8 mouse cellular contexts compared by ENCODE assay signal in the genomic region with DNA sequence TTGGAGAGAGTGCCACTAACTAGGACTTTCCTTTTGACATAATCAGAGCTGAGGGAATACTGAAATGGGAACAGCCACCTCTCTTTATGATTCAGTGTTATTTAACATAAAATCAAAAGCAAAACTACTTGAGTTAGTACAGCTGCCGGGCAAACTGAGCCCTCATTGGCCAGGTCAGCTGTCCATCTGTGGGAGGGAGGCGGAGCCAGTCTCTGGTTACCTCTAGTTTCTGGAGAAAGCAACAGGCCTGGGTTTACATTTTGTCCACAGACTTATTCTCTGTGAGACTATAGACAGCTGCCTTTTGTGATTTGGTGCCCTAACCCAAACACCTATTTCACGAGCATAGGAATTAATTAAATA. TPM values are rescaled to one million over a fixed set of nuclear protein-coding genes. Genes with fewer than 3 reads are reported as not detected.
DNase-seq lines count a peak whose midpoint lies in the region; ATAC-seq and TF ChIP-seq lines count a peak whose summit lies in the region.

No protein-coding gene starts in this region.

- H3K27me3 ChIP-seq in midbrain, embryonic 11.5 days (ENCODE audit: control insufficient read depth, insufficient read depth, low read length): peaks cover 6% of the 10 kb centered on the region; the same call in 1 of the 2 replicates
- H3K27me3 ChIP-seq in midbrain, embryonic 15.5 days (replicated peaks): peaks cover 15% of the 10 kb centered on the region
- no peaks in the 10 kb centered on the region for H3K27me3 ChIP-seq in liver, embryonic 13.5 days
- H3K27me3 ChIP-seq in thymus, adult 2 months (ENCODE audit: control insufficient read depth, insufficient read depth, low read length): no peaks in the 10 kb centered on the region

- 41% methylated on average over 3 of the region's 3 CpGs for WGBS in midbrain, embryonic 11.5 days
- 47% methylated on average over 3 of the region's 3 CpGs for WGBS in midbrain, embryonic 15.5 days
- WGBS in liver, embryonic 13.5 days (ENCODE audit: insufficient replicate concordance): 24% methylated on average over 3 of the region's 3 CpGs
- 42% methylated on average over 3 of the region's 3 CpGs for WGBS in thymus, adult 2 months

- no peaks in the 10 kb centered on the region for H3K36me3 ChIP-seq in midbrain, embryonic 11.5 days (ENCODE audit: control insufficient read depth, insufficient read depth, low read length)
- H3K36me3 ChIP-seq in midbrain, embryonic 15.5 days (replicated peaks): no peaks in the 10 kb centered on the region
- no peaks in the 10 kb centered on the region for H3K36me3 ChIP-seq in liver, embryonic 13.5 days
- H3K36me3 ChIP-seq in thymus, adult 2 months (ENCODE audit: control insufficient read depth, insufficient read depth, low read length): no peaks in the 10 kb centered on the region

- no peak for TF ChIP-seq CTCF in thymus, adult 2 months (IDR thresholded peaks at IDR 0.05; ENCODE audit: borderline replicate concordance, control insufficient read depth, extremely low read depth, insufficient read depth, low read length, poor library complexity)

- no peak for ATAC-seq in midbrain, embryonic 11.5 days (ENCODE audit: low FRiP score)
- ATAC-seq in midbrain, embryonic 15.5 days (replicated peaks): no peak
- ATAC-seq in liver, embryonic 13.5 days (ENCODE audit: low read depth): no peak
- ATAC-seq in neutrophil, adult 5-6 weeks (ENCODE audit: extremely low read depth, insufficient number of reproducible peaks, low FRiP score, poor library complexity, severe bottlenecking): peak; percentile 48

- no peak overlapping the region for H3K9ac ChIP-seq in midbrain, embryonic 11.5 days (ENCODE audit: low read length)
- no peak overlapping the region for H3K9ac ChIP-seq in midbrain, embryonic 15.5 days
- H3K9ac ChIP-seq in liver, embryonic 13.5 days: peak overlapping the region; percentile 87

- no peaks in the 10 kb centered on the region for H3K9me3 ChIP-seq in midbrain, embryonic 11.5 days (ENCODE audit: control insufficient read depth, low read length)
- no peaks in the 10 kb centered on the region for H3K9me3 ChIP-seq in midbrain, embryonic 15.5 days
- H3K9me3 ChIP-seq in liver, embryonic 13.5 days (replicated peaks): no peaks in the 10 kb centered on the region

- no peak overlapping the region for H3K4me3 ChIP-seq in midbrain, embryonic 11.5 days (ENCODE audit: low read depth, low read length)
- no peak overlapping the region for H3K4me3 ChIP-seq in midbrain, embryonic 15.5 days
- H3K4me3 ChIP-seq in liver, embryonic 13.5 days (replicated peaks): peak overlapping the region; percentile 75
- H3K4me3 ChIP-seq in thymus, adult 2 months (ENCODE audit: control insufficient read depth, insufficient read depth, low read length): no peak overlapping the region

- peaks cover 12% of the 10 kb centered on the region for H3K4me1 ChIP-seq in midbrain, embryonic 11.5 days (ENCODE audit: control insufficient read depth, insufficient read depth, low read length)
- H3K4me1 ChIP-seq in midbrain, embryonic 15.5 days: peaks cover 21% of the 10 kb centered on the region
- peaks cover 69% of the 10 kb centered on the region for H3K4me1 ChIP-seq in liver, embryonic 13.5 days (replicated peaks)
- peaks cover 54% of the 10 kb centered on the region for H3K4me1 ChIP-seq in thymus, adult 2 months (replicated peaks; ENCODE audit: control insufficient read depth, insufficient read depth, low read length)

- DNase-seq in midbrain, embryonic 11.5 days (ENCODE audit: low spot score, missing footprints): peak; percentile 97
- peak; percentile 86 for DNase-seq in embryo, embryonic 10.5 days (ENCODE audit: low spot score)
- peak; percentile 91 to 92 for DNase-seq in gastrocnemius, postnatal 4 days (ENCODE audit: low spot score in 2 of 2)
- DNase-seq in kidney, adult 18-20 months: peak; percentile 94
- DNase-seq in liver, embryonic 13.5 days: peak; percentile 77
- peak; percentile 84 for DNase-seq in thymus, adult 2 months

- H3K27ac ChIP-seq in midbrain, embryonic 11.5 days (ENCODE audit: low read depth, low read length): no peak overlapping the region; the same call in 1 of the 2 replicates
- H3K27ac ChIP-seq in midbrain, embryonic 15.5 days: no peak overlapping the region
- H3K27ac ChIP-seq in liver, embryonic 13.5 days: peak overlapping the region; percentile 94
- no peak overlapping the region for H3K27ac ChIP-seq in thymus, adult 2 months (ENCODE audit: control insufficient read depth, insufficient read depth, low read length)

- no peak overlapping the region for H3K4me2 ChIP-seq in midbrain, embryonic 11.5 days
- H3K4me2 ChIP-seq in midbrain, embryonic 15.5 days: no peak overlapping the region
- peak overlapping the region; percentile 90 for H3K4me2 ChIP-seq in liver, embryonic 13.5 days

- TF ChIP-seq POLR2A in thymus, adult 2 months (IDR thresholded peaks at IDR 0.05; ENCODE audit: control insufficient read depth, extremely low read depth, insufficient read depth, low read length, poor library complexity): no peak

RNA-seq across cellular contexts. Expression of gene Vsir, which starts 4.1 kb away (rescaled TPM):
- polyA plus RNA-seq in midbrain, embryonic 11.5 days (2014; fragmentation: Nextera tagmentation; extraction: Ambion mirVana): 1.7 and 2.3 TPM in 2 replicates
- 2.5 and 3.0 TPM in 2 replicates for polyA plus RNA-seq in midbrain, embryonic 15.5 days (2015; fragmentation: Nextera tagmentation; extraction: Ambion mirVana)
- total RNA-seq in gastrocnemius, postnatal 4 days (2021): 10 to 100 TPM; 16.9 to 17.9 TPM
- 3.7 and 4.9 TPM in 2 replicates for polyA plus RNA-seq in liver, embryonic 13.5 days (2015; fragmentation: Nextera tagmentation; extraction: Ambion mirVana)
- 440 and 506 TPM in 2 replicates for total RNA-seq in neutrophil, adult 5-6 weeks (2017)
- 162 and 166 TPM in 2 replicates for polyA plus RNA-seq in thymus, adult 2 months (2012; rRNA removed)

RNA-seq across cellular contexts. Expression of gene Gm17455, which starts 48.7 kb away (rescaled TPM):
- polyA plus RNA-seq in midbrain, embryonic 11.5 days (2014; fragmentation: Nextera tagmentation; extraction: Ambion mirVana): 3.0 and 3.7 TPM in 2 replicates
- 8.9 and 11.0 TPM in 2 replicates for polyA plus RNA-seq in midbrain, embryonic 15.5 days (2015; fragmentation: Nextera tagmentation; extraction: Ambion mirVana)
- total RNA-seq in gastrocnemius, postnatal 4 days (2021): 1 to 10 TPM in 1 of 2 experiments, under 1 TPM in 1; 0.64 to 1.1 TPM
- polyA plus RNA-seq in liver, embryonic 13.5 days (2015; fragmentation: Nextera tagmentation; extraction: Ambion mirVana): not detected in 2 replicates
- 10.4 and 16.6 TPM in 2 replicates for total RNA-seq in neutrophil, adult 5-6 weeks (2017)
- 1.1 and 2.3 TPM in 2 replicates for polyA plus RNA-seq in thymus, adult 2 months (2012; rRNA removed)

Comparison
In these comparisons a context has a peak if more than half of its experiments do, and no peak if none do; other contexts are left out.
1. RNA of gene Vsir, which starts 4.1 kb away (polyA plus RNA-seq): 162 to 166 TPM in thymus, adult 2 months; 3.7 to 4.9 TPM in liver, embryonic 13.5 days, 2.5 to 3.0 TPM in midbrain, embryonic 15.5 days and 1.7 to 2.3 TPM in midbrain, embryonic 11.5 days; every median in the first group is over 10 times any median in the second.
2. Peak in every context shown above with its lines, with median percentiles within 50 percentile points of each other: DNase-seq.